Mouse (Mus musculus): ENCODE data around the gene Rcor1. TPM values are rescaled to one million over a fixed set of nuclear protein-coding genes. Genes with fewer than 3 reads are reported as not detected.
A peak's percentile ranks its signal among the peaks of the same experiment; 100 is the strongest.

The Rcor1 gene
- polyA plus RNA-seq, 1 experiment from 2014 or later = 4.5 TPM

DNA sequence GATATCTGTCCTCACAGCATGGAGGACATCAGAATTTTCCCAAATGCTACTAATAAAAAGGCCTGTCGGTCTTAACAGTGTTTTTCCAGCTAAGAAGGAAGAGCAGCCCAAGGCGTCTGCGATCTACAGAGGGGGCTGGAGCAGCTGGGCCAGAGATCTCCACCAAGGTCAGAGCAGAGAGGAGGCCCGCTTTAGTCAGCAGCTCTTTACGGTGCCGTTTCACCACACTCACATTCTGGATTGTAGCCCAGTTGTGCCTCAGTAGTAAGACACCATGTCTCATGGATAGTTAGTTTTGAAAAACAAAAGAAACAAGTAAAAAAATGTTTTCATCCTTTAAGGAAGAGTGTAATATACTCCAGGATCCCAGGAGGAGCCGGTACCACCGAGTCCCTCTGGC is 72.0 kb downstream of the Rcor1 start:
- Histone ChIP-seq H3K4me3 (replicated peaks) (no peak overlapping the region), H3K27ac (replicated peaks) (no peak overlapping the region), H3K36me3 (peaks cover 51% of the 10 kb centered on the region), H3K27me3 (replicated peaks) (no peaks in the 10 kb centered on the region), H3K9ac (replicated peaks) (no peak overlapping the region), H3K4me2 (no peak overlapping the region), H3K4me1 (no peaks in the 10 kb centered on the region), H3K9me3 (replicated peaks) (no peaks in the 10 kb centered on the region)
- 95% methylated on average over 8 of the region's 8 CpGs for WGBS
- no peak for ATAC-seq (ENCODE audit: low FRiP score)

DNA sequence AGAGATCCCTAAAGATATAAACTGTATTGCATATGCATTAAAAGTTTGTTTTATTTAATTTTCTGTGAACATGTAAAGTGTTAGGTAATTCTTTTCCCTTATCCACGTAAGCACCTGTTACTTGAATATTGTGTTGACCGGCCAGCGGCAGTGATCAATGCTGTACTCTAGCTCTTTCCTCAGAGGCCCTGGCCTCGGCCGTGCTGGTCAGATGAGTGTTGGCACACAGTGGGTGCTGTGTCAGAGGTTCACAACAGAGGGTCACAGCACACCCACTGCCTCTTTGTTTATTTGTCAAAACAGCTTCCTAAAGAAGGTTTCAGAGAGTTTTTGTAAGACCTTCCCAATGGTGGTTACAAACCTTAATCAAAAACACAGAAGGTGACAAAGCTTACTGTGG is 75.4 kb downstream of the Rcor1 start:
- WGBS = 91% methylated on average over 5 of the region's 5 CpGs
- Histone ChIP-seq H3K9me3 (replicated peaks) (no peaks in the 10 kb centered on the region), H3K4me3 (replicated peaks) (no peak overlapping the region), H3K9ac (replicated peaks) (no peak overlapping the region), H3K4me2 (no peak overlapping the region), H3K27me3 (replicated peaks) (no peaks in the 10 kb centered on the region), H3K36me3 (peaks cover 49% of the 10 kb centered on the region), H3K4me1 (no peaks in the 10 kb centered on the region), H3K27ac (replicated peaks) (no peak overlapping the region)
- ATAC-seq (ENCODE audit: low FRiP score) = no peak

DNA sequence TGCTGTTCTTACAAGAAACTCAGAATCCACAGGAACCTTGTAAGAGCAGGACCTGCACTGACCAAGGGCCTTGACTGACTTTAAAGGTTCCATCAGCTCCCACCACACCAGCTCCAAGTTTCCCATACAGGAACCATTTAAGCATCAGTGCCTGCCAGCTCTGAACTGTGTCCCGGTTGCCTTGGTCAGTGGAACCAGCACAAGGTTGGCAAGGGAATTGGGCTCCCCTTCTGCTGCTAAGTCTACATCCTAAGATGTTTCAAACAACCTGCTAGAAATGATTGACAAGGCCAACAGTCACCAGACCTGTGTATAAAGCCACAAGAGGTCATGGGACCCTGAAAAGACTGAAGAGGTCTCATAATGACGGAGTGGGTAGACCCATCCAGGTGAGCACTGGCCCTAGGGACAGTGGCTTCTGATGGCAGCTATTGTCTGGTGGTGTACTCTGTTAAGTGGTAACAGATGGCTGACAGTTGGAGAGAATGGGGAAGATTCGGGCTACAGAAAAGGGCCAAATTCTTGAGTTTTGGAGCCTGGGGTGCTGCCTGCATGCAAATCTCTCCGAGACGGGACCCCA is 80.4 kb downstream of the Rcor1 start:
- Histone ChIP-seq H3K9me3 (replicated peaks) (no peaks in the 10 kb centered on the region), H3K4me3 (replicated peaks) (no peak overlapping the region), H3K4me2 (no peak overlapping the region), H3K27ac (replicated peaks) (no peak overlapping the region), H3K9ac (replicated peaks) (no peak overlapping the region), H3K36me3 (peaks cover 15% of the 10 kb centered on the region), H3K4me1 (peaks cover 2% of the 10 kb centered on the region), H3K27me3 (replicated peaks) (no peaks in the 10 kb centered on the region)
- WGBS = 96% methylated on average over 5 of the region's 5 CpGs
- ATAC-seq (ENCODE audit: low FRiP score) = no peak

DNA sequence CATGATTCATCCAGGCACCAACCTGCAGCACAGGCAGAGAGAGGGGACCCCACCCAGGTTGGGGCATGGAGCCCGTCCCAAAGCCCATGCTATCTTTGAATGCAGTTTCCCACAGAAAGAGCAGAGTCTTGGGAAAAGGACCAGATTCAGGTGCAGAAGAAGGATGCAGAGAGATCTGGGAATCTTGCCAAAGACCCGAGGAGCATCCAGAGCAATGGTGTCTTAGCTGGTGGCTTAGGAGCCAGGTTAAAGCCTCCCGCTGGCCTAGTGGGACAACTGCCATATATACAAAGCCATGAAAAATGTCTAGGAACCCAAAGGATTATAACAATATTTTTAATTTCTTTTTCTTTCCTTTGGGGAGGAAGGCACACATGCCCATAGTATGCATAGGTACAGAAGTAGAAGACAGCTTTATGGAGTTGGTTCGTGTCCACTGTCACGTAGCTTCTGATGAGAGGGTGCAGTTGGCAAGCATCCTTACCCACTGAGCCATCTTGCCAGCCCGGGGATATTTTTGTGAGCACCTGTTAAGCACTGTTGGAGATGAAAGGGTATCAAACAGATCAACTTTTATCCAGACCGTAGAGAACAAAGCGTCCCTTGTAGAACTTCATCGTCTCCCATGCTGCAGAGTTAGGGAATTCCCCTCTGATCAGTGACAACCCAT is 82.0 kb downstream of the Rcor1 start:
- 90% methylated on average over 9 of the region's 9 CpGs for WGBS
- no peak for ATAC-seq (ENCODE audit: low FRiP score)
- Histone ChIP-seq H3K4me2 (no peak overlapping the region), H3K4me1 (peaks cover 10% of the 10 kb centered on the region), H3K9me3 (replicated peaks) (no peaks in the 10 kb centered on the region), H3K27ac (replicated peaks) (no peak overlapping the region), H3K36me3 (peaks cover 15% of the 10 kb centered on the region), H3K27me3 (replicated peaks) (no peaks in the 10 kb centered on the region), H3K9ac (replicated peaks) (no peak overlapping the region), H3K4me3 (replicated peaks) (no peak overlapping the region)

DNA sequence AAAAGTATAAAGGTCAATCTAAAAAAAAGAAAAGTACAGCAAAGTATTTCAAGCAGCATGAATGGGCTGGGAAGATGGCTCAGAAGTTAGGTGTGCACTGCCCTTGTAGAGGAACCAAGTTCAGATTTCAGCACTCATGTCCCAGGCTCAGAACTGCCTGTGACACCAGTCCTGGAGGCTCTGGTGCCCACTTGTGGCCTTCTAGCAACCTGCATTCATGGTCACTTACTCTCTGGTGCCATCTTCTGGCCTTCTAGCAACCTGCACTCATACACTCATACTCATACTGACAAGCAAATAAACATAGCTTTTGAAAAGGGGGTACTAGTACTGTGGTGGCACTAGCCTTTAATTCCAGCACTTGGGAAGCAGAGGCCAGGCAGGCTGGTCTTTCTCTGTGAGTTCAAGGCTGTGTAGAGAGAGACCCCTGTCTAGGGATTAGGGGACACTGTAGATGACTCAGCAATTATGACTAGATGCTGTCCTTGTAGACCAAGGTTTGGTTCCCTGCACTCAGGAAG is 83.2 kb downstream of the Rcor1 start:
- Histone ChIP-seq H3K4me3 (replicated peaks) (no peak overlapping the region), H3K9me3 (replicated peaks) (no peaks in the 10 kb centered on the region), H3K4me2 (no peak overlapping the region), H3K4me1 (peaks cover 10% of the 10 kb centered on the region), H3K27me3 (replicated peaks) (no peaks in the 10 kb centered on the region), H3K9ac (replicated peaks) (no peak overlapping the region), H3K36me3 (peaks cover 10% of the 10 kb centered on the region), H3K27ac (replicated peaks) (no peak overlapping the region)
- ATAC-seq (ENCODE audit: low FRiP score) = no peak

DNA sequence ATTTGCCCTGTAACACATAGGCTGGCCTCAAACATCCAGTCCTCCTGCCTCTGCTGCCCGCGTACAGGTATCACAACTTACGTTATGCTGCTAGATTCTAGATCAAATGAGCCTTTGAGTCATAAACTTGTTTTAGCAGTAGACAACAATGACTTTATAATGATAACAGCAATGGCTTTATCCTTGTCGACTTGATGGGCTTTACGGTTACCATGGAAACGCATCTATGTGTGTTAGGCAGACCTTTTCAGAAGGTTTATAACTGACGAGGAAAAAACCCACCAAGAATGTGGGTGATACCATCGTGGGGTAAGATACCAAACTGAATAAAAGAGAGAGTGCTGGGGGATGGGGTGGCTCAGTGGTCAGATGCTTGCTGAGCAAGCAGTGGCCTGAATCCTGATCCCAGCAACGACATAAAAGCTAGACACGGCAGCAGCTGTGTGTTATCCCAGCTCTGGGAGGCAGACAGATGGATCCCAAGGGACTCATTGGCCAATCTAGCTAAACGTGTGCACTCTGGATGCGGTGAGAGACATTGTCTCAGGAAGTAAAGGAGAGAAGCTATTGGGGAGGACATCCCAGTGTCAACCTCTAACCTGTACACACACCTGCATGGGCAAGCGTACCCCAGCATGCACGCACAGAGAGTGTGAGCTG is 85.6 kb downstream of the Rcor1 start:
- Histone ChIP-seq H3K27me3 (replicated peaks) (no peaks in the 10 kb centered on the region), H3K9me3 (replicated peaks) (no peaks in the 10 kb centered on the region), H3K9ac (replicated peaks) (no peak overlapping the region), H3K4me2 (peak overlapping the region; percentile 19; the same call in 1 of the 2 replicates), H3K4me3 (replicated peaks) (no peak overlapping the region), H3K27ac (replicated peaks) (peak overlapping the region; percentile 29; the same call in 1 of the 2 replicates), H3K4me1 (peaks cover 10% of the 10 kb centered on the region), H3K36me3 (no peaks in the 10 kb centered on the region)
- 0 out of 2 replicates have a peak, but pooled peaks have one; percentile 35 for ATAC-seq (ENCODE audit: low FRiP score)
- 49% methylated on average over 14 of the region's 14 CpGs for WGBS

DNA sequence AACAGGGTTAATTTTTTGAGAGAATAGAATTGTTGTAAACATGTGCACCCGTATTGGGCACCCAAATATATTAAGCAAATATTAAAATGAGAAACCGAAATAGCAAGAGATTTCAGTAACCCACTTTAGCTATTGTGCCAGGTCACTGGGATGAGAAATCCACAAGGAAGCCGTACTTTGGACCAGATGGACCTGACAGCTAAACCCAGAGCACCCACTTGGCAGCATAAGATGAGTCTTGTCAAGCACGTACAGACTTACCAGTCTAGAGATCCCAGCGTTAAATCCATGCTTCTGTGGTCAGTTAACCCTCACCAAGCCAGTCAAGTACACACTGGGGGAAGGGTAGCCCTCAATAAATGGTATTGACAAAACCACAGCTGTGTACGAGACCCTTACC is 86.5 kb downstream of the Rcor1 start:
- Histone ChIP-seq H3K36me3 (no peaks in the 10 kb centered on the region), H3K9ac (replicated peaks) (no peak overlapping the region), H3K4me1 (peaks cover 10% of the 10 kb centered on the region), H3K4me2 (no peak overlapping the region), H3K4me3 (replicated peaks) (no peak overlapping the region), H3K9me3 (replicated peaks) (no peaks in the 10 kb centered on the region), H3K27ac (replicated peaks) (no peak overlapping the region), H3K27me3 (replicated peaks) (no peaks in the 10 kb centered on the region)
- 76% methylated on average over 6 of the region's 6 CpGs for WGBS
- ATAC-seq (ENCODE audit: low FRiP score) = no peak

DNA sequence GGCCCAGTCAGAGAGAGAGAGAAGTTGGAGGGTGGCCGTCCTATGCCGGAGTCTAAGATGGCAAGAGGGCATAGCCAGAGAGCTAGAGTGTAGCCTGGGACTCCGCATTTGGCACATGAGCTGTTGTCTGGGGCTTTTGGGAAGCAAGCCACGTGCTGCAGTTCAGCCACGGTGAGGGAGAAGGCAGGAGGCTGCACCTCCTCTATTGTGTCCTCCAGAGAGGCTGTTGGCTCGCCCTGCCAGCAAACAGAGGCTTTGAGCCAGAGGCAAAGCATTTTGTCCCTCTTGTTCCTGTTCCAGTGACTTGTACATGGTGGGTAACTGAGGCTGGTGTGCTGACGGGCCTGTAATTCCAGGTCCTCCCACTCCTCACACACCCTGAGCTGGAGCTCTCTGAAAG is 95.0 kb downstream of the Rcor1 start:
- WGBS = 78% methylated on average over 7 of the region's 7 CpGs
- Histone ChIP-seq H3K9me3 (replicated peaks) (no peaks in the 10 kb centered on the region), H3K27me3 (replicated peaks) (no peaks in the 10 kb centered on the region), H3K4me1 (0 out of 2 replicates have a peak, but pooled peaks cover 8% of the 10 kb centered on the region), H3K36me3 (no peaks in the 10 kb centered on the region), H3K27ac (replicated peaks) (peak overlapping the region; percentile 54; the same call in 1 of the 2 replicates), H3K4me2 (no peak overlapping the region), H3K9ac (replicated peaks) (no peak overlapping the region), H3K4me3 (replicated peaks) (no peak overlapping the region)
- ATAC-seq (ENCODE audit: low FRiP score) = no peak

DNA sequence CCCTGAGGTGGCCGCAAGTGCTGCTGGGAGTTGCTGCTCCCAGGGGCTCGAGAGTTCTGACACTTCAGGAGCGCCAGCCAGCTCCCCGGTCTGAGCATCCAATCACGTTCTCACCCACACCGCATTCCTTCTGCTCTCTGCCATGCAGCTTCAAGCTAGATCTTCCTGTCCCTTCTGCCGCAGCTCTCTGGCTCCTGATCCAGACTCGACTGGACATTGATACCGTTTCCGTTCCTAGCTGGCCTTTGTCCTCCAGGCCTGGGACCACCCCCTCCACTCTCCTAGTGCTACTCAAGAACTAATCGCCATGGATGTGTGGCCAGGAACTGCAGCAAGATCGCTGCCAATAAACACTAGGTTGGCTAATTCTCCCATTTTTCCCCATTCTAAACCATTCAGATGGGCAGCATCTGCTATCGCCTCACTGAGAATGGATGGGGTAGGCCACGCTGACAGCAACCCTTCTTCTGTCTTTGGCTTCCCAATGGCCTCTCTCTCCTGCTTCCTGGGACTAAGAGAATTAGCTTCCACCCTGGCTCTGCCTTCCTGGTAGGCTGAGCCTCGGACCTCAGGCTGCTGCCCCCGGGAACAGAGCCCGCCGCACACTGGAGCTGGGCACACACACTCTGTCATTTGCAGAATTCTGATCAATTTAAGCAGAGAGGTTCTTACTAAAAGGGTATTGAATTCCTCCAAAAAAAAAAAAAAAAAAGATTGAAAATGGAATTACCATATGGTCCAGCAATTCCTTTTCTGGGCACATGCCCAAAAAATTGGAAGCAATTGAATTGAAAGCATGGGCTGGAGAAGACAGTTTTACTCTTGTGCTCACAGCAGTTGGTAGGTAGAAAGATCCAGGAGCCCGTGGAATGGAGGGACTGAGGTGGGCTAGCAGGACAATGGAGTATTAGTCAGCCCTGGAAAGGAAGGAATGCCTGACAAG is 95.9 kb downstream of the Rcor1 start:
- H3K4me3 ChIP-seq (replicated peaks) = no peak overlapping the region
- H3K4me1 ChIP-seq = 0 out of 2 replicates have a peak, but pooled peaks cover 8% of the 10 kb centered on the region
- H3K9ac ChIP-seq (replicated peaks) = no peak overlapping the region
- 72% methylated on average over 19 of the region's 19 CpGs for WGBS
- no peaks in the 10 kb centered on the region for H3K9me3 ChIP-seq (replicated peaks)
- H3K27ac ChIP-seq (replicated peaks) = 0 out of 2 replicates have a peak overlapping the region, but pooled peaks have one; percentile 54
- no peak overlapping the region for H3K4me2 ChIP-seq
- no peaks in the 10 kb centered on the region for H3K27me3 ChIP-seq (replicated peaks)
- no peaks in the 10 kb centered on the region for H3K36me3 ChIP-seq
- ATAC-seq (ENCODE audit: low FRiP score) = no peak

DNA sequence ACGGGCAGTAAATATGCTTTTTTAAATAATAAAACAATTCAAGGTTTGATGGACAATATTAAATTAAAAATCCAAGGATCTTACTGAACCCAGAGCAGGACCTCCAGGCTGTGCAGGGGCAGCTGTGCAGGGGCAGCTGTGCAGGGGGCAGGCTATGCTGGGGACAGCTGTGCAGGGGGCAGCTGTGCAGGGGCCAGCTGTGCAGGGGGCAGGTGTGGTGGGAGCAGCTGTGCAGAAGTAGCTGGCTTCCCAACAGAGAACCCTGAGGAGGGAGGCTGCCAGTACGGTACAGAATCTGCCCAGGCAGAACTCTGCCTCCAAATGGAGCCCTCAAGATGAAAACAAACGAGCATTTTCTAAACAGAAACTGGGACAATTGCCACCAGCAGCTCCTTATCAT is 96.8 kb downstream of the Rcor1 start:
- no peak; the same call in 1 of the 2 replicates for ATAC-seq (ENCODE audit: low FRiP score)
- 0 out of 2 replicates have a peak, but pooled peaks cover 8% of the 10 kb centered on the region for H3K4me1 ChIP-seq
- no peak overlapping the region for H3K27ac ChIP-seq (replicated peaks)
- H3K9ac ChIP-seq (replicated peaks) = no peak overlapping the region
- H3K9me3 ChIP-seq (replicated peaks) = no peaks in the 10 kb centered on the region
- no peak overlapping the region for H3K4me2 ChIP-seq
- H3K36me3 ChIP-seq = no peaks in the 10 kb centered on the region
- H3K4me3 ChIP-seq (replicated peaks) = no peak overlapping the region
- 60% methylated on average over 3 of the region's 3 CpGs for WGBS
- no peaks in the 10 kb centered on the region for H3K27me3 ChIP-seq (replicated peaks)

DNA sequence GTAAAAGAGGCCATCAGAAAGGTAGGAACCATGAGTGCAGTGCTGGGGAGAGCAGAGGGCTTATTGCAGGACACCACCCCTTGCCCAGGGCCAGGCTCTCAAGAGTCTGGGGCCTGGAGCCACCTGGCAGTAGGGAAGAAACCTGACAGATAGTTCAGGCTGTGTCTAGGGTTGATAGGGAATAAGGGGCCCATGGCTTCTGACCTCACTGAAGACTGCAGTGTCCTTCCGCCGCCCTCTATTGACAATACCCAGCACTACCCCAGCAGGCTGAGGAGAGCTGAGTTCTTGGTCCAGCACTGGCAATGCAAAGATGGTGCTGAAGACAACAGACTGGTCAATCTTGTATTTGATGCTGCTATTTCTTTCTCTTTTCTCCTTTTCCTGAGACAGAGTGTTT is 97.9 kb downstream of the Rcor1 start:
- Histone ChIP-seq H3K4me2 (no peak overlapping the region), H3K9ac (replicated peaks) (no peak overlapping the region), H3K4me1 (0 out of 2 replicates have a peak, but pooled peaks cover 8% of the 10 kb centered on the region), H3K36me3 (no peaks in the 10 kb centered on the region), H3K9me3 (replicated peaks) (no peaks in the 10 kb centered on the region), H3K4me3 (replicated peaks) (no peak overlapping the region), H3K27ac (replicated peaks) (no peak overlapping the region), H3K27me3 (replicated peaks) (no peaks in the 10 kb centered on the region)
- ATAC-seq (ENCODE audit: low FRiP score) = no peak
- 75% methylated on average over 2 of the region's 2 CpGs for WGBS
